Mouse (Mus musculus) E14TG2a.4 (cell line): ENCODE data around the gene 9530077C05Rik.
"Not testable (repeated sequence)": the region's sequence is repeated elsewhere in the genome, so short reads cannot be mapped to it uniquely, and the experiment has no call there.

Experiments used
- CTCF ChIP-seq: conservative IDR thresholded peaks from 2 replicates; pipeline ENCODE4 v1.5.1; 2014; ENCODE audit warnings: low read length
- POU5F1 ChIP-seq: IDR thresholded peaks from 2 replicates; pipeline ENCODE4 v1.6.1; 2014; ENCODE audit warnings: low read length, borderline replicate concordance

DNA sequence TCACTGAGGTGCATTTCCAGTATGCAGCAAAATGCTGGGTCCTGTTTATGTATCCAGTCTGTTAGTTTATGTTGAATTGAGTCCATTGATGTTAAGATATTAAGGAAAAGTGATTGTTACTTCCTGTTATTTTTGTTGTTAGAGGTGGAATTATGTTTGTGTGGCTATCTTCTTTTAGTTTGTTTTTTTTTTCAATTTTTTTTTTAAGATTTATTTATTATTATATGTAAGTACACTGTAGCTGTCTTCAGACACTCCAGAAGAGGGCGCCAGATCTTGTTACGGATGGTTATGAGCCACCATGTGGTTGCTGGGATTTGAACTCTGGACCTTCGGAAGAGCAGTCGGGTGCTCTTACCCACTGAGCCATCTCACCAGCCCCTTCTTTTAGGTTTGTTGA lies 3.7 kb upstream of the 9530077C05Rik start:
- peak; percentile 22; the same call in 1 of the 2 replicates for TF ChIP-seq CTCF
- TF ChIP-seq POU5F1: not testable (repeated sequence)
